Mouse (Mus musculus): ENCODE measurements at regions not wholly inside any gene's neighbourhood (a gene's known extent, or its start where the extent isn't known, plus 50 kb on each side); places are given as distances from the start of the nearest gene placed in this dataset.

DNA sequence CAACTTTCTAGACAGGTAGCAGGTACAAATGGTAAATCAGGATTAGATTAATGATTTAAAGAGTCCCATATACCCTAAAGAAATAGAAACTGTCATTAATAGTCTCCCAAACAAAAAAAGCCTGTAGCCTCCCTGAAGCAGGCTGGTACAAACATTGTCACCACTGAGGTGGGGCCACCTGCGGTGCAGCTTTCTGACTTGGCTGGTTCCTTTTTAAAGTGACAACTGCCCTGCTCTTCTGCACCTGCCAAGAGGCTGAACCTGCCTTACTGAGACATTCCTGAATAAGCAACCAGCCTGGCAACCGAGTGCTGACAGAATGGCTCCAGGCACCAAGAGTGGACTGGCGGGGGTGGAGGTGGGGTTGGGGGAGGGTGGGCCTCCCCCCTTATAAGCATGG is 687.0 kb upstream of the Vrk2 start:
- no peak overlapping the region for H3K4me2 ChIP-seq (ENCODE audit: low read length)
- H3K27me3 ChIP-seq (replicated peaks; ENCODE audit: control insufficient read depth, insufficient read depth, low read length) = no peaks in the 10 kb centered on the region
- ATAC-seq = no peak
- H3K36me3 ChIP-seq (ENCODE audit: control insufficient read depth, insufficient read depth) = no peaks in the 10 kb centered on the region
- H3K27ac ChIP-seq (ENCODE audit: low read length) = no peak overlapping the region
- WGBS = 55% methylated on average over 3 of the region's 3 CpGs
- no peak overlapping the region for H3K4me3 ChIP-seq (replicated peaks; ENCODE audit: low read length)
- peaks cover 3% of the 10 kb centered on the region; the same call in 1 of the 2 replicates for H3K9me3 ChIP-seq (ENCODE audit: control insufficient read depth, low read length)
- no peak overlapping the region for H3K9ac ChIP-seq (replicated peaks; ENCODE audit: low read depth, low read length)
- H3K4me1 ChIP-seq (replicated peaks; ENCODE audit: control insufficient read depth, insufficient read depth, low read length) = no peaks in the 10 kb centered on the region

DNA sequence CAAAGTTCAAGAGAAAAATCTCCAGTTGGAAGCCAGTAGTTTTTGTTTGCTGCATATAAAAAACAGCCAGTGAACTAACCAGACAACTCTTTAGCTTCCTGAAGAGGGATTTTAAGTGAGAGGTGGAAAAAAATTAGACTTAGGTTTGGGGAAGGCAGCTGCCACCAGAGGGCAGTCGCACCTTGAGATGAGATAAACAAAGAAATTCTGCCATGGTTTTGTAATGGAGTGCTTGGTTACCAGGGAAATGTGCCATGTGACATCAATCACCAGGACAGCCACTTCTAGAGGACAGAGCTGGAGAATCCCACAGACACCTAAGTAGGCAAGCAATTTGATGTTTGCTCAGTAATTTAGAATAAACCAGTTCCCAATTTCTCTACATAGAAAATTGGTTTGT is 670.5 kb upstream of the Vrk2 start:
- Histone ChIP-seq H3K36me3 (ENCODE audit: control insufficient read depth, insufficient read depth) (no peaks in the 10 kb centered on the region), H3K27me3 (replicated peaks; ENCODE audit: control insufficient read depth, insufficient read depth, low read length) (no peaks in the 10 kb centered on the region), H3K9me3 (ENCODE audit: control insufficient read depth, low read length) (no peaks in the 10 kb centered on the region), H3K4me3 (replicated peaks; ENCODE audit: low read length) (no peak overlapping the region), H3K4me1 (replicated peaks; ENCODE audit: control insufficient read depth, insufficient read depth, low read length) (no peaks in the 10 kb centered on the region), H3K4me2 (ENCODE audit: low read length) (no peak overlapping the region), H3K9ac (replicated peaks; ENCODE audit: low read depth, low read length) (no peak overlapping the region), H3K27ac (ENCODE audit: low read length) (no peak overlapping the region)
- peak; percentile 54; the same call in 1 of the 2 replicates for ATAC-seq
- WGBS = 4% methylated on average over 1 of the region's 1 CpGs

DNA sequence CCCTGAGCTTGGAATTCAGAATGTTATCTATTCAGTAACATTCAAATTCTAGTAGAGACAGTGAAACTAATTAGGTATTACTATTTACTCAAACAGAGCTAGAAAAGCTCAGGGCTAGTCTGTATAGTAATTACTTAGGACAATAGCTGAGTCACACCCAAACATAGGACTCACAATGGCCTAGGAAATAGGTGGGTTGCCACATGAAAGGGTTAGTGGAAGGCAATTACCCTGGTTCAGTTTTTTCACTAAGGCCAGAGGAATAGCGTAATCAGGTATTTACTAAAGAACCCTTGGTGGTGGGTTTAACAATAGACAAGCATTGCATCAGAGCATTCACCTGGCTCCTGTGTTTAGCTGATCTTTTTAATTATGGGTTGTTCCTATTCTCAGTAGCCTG is 664.7 kb upstream of the Vrk2 start:
- no peaks in the 10 kb centered on the region for H3K4me1 ChIP-seq (replicated peaks; ENCODE audit: control insufficient read depth, insufficient read depth, low read length)
- 64% methylated on average over 1 of the region's 1 CpGs for whole genome bisulfite sequencing
- ATAC-seq = no peak
- H3K27ac ChIP-seq (ENCODE audit: low read length) = no peak overlapping the region
- H3K9me3 ChIP-seq (ENCODE audit: control insufficient read depth, low read length) = no peaks in the 10 kb centered on the region
- H3K36me3 ChIP-seq (ENCODE audit: control insufficient read depth, insufficient read depth) = no peaks in the 10 kb centered on the region
- no peaks in the 10 kb centered on the region for H3K27me3 ChIP-seq (replicated peaks; ENCODE audit: control insufficient read depth, insufficient read depth, low read length)
- H3K9ac ChIP-seq (replicated peaks; ENCODE audit: low read depth, low read length) = no peak overlapping the region
- no peak overlapping the region for H3K4me2 ChIP-seq (ENCODE audit: low read length)
- H3K4me3 ChIP-seq (replicated peaks; ENCODE audit: low read length) = no peak overlapping the region

- Histone ChIP-seq H3K27ac (ENCODE audit: low read length) (no peak overlapping the region), H3K9me3 (ENCODE audit: control insufficient read depth, low read length) (no peaks in the 10 kb centered on the region), H3K36me3 (ENCODE audit: control insufficient read depth, insufficient read depth) (no peaks in the 10 kb centered on the region), H3K4me3 (replicated peaks; ENCODE audit: low read length) (no peak overlapping the region), H3K4me1 (replicated peaks; ENCODE audit: control insufficient read depth, insufficient read depth, low read length) (no peaks in the 10 kb centered on the region), H3K4me2 (ENCODE audit: low read length) (no peak overlapping the region), H3K27me3 (replicated peaks; ENCODE audit: control insufficient read depth, insufficient read depth, low read length) (no peaks in the 10 kb centered on the region), H3K9ac (replicated peaks; ENCODE audit: low read depth, low read length) (no peak overlapping the region)
- WGBS = 87% methylated on average over 1 of the region's 1 CpGs
- no peak for ATAC-seq
These were observed 642.1 kb upstream of the Vrk2 start for GRCm38 (mm10) chr11:27235884-27236283.

- Histone ChIP-seq H3K27ac (ENCODE audit: low read length) (no peak overlapping the region), H3K9me3 (ENCODE audit: control insufficient read depth, low read length) (no peaks in the 10 kb centered on the region), H3K36me3 (ENCODE audit: control insufficient read depth, insufficient read depth) (no peaks in the 10 kb centered on the region), H3K4me2 (ENCODE audit: low read length) (no peak overlapping the region), H3K4me3 (replicated peaks; ENCODE audit: low read length) (no peak overlapping the region), H3K4me1 (replicated peaks; ENCODE audit: control insufficient read depth, insufficient read depth, low read length) (no peaks in the 10 kb centered on the region), H3K27me3 (replicated peaks; ENCODE audit: control insufficient read depth, insufficient read depth, low read length) (no peaks in the 10 kb centered on the region), H3K9ac (replicated peaks; ENCODE audit: low read depth, low read length) (no peak overlapping the region)
- ATAC-seq = no peak
These were observed 632.7 kb upstream of the Vrk2 start for GRCm38 (mm10) chr11:27226454-27226853.

DNA sequence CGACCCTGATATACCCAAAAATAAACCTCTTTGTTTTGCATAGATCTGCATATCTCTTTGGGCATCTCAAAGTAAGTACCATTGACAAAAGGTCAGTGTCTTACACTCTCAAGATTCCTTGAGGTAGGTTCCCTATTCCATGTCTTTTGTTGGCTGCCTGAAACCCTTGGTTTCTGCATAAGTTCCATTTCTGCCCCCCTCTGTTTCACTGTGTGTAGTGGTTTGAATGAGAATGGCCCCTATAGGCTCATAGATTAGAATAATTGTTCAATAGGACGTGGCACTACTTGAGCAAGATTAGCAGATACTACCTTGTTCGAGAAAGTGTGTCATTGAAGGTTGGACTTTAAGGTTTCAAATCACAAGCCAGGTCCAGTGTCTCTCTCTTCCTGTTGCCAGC is 628.6 kb upstream of the Vrk2 start:
- H3K27me3 ChIP-seq (replicated peaks; ENCODE audit: control insufficient read depth, insufficient read depth, low read length) = no peaks in the 10 kb centered on the region
- H3K36me3 ChIP-seq (ENCODE audit: control insufficient read depth, insufficient read depth) = no peaks in the 10 kb centered on the region
- H3K4me3 ChIP-seq (replicated peaks; ENCODE audit: low read length) = no peak overlapping the region
- H3K4me1 ChIP-seq (replicated peaks; ENCODE audit: control insufficient read depth, insufficient read depth, low read length) = no peaks in the 10 kb centered on the region
- H3K27ac ChIP-seq (ENCODE audit: low read length) = no peak overlapping the region
- no peak overlapping the region for H3K4me2 ChIP-seq (ENCODE audit: low read length)
- WGBS = 71% methylated on average over 3 of the region's 3 CpGs
- ATAC-seq = no peak
- H3K9ac ChIP-seq (replicated peaks; ENCODE audit: low read depth, low read length) = no peak overlapping the region
- H3K9me3 ChIP-seq (ENCODE audit: control insufficient read depth, low read length) = no peaks in the 10 kb centered on the region

- Histone ChIP-seq H3K4me2 (ENCODE audit: low read length) (no peak overlapping the region), H3K4me1 (replicated peaks; ENCODE audit: control insufficient read depth, insufficient read depth, low read length) (no peaks in the 10 kb centered on the region), H3K27ac (ENCODE audit: low read length) (no peak overlapping the region), H3K9me3 (ENCODE audit: control insufficient read depth, low read length) (no peaks in the 10 kb centered on the region), H3K27me3 (replicated peaks; ENCODE audit: control insufficient read depth, insufficient read depth, low read length) (no peaks in the 10 kb centered on the region), H3K9ac (replicated peaks; ENCODE audit: low read depth, low read length) (no peak overlapping the region), H3K36me3 (ENCODE audit: control insufficient read depth, insufficient read depth) (no peaks in the 10 kb centered on the region), H3K4me3 (replicated peaks; ENCODE audit: low read length) (no peak overlapping the region)
- no peak for ATAC-seq
- 85% methylated on average over 1 of the region's 1 CpGs for WGBS
These were observed 628.2 kb upstream of the Vrk2 start for GRCm38 (mm10) chr11:27221956-27222355.

DNA sequence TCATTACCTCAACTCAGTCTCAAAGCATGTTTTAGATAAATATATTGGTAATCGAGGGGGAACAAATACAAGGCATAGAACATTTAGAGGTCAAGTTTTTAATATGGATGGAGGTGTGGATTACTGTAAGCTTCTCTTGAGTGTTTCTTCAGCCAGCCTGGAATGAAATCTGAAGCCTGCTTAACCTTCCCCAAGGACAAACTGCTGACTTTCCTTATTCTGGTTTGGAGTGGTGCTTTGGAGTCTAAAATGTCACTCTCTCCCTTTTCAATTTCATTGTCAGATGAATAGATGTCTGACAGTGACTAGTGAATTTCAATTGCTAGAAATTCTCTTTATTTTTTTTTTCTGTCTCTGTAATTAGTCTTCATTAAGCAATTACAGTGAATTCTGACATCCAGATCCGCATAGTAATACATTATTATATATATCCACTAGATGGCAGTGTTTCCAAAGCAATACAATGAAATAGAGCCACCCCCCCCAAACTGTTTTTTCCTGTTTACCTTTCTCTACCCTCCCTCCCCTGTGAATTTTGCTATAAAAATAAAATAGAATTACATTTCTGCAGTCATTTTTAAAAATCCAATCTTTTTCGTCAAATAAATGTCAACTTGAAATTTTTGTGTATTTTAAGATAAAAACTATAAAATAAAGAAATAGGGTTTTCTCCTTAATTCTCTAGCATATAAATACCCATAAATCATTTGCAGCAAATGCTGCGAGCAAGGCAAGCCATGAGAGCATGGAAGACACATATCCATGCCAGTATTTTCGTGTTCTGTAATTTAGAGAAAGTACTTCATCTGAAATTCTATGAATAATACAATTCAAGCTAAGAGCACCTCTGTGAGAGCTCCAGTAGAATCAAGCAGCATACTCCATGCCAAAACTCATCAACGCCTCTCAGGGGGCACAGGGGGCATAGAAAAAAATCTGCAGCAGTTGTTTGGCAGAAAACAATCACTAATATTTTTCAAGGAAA is 626.2 kb upstream of the Vrk2 start:
- Histone ChIP-seq H3K27me3 (replicated peaks; ENCODE audit: control insufficient read depth, insufficient read depth, low read length) (no peaks in the 10 kb centered on the region), H3K4me1 (replicated peaks; ENCODE audit: control insufficient read depth, insufficient read depth, low read length) (no peaks in the 10 kb centered on the region), H3K9me3 (ENCODE audit: control insufficient read depth, low read length) (no peaks in the 10 kb centered on the region), H3K36me3 (ENCODE audit: control insufficient read depth, insufficient read depth) (no peaks in the 10 kb centered on the region), H3K27ac (ENCODE audit: low read length) (no peak overlapping the region), H3K4me3 (replicated peaks; ENCODE audit: low read length) (no peak overlapping the region), H3K9ac (replicated peaks; ENCODE audit: low read depth, low read length) (no peak overlapping the region), H3K4me2 (ENCODE audit: low read length) (no peak overlapping the region)
- WGBS = 33% methylated on average over 6 of the region's 6 CpGs
- peak; percentile 81 for ATAC-seq

- no peak overlapping the region for H3K27ac ChIP-seq (ENCODE audit: low read length)
- ATAC-seq = no peak
- H3K36me3 ChIP-seq (ENCODE audit: control insufficient read depth, insufficient read depth) = no peaks in the 10 kb centered on the region
- 69% methylated on average over 3 of the region's 3 CpGs for WGBS
- no peak overlapping the region for H3K4me2 ChIP-seq (ENCODE audit: low read length)
- H3K9me3 ChIP-seq (ENCODE audit: control insufficient read depth, low read length) = no peaks in the 10 kb centered on the region
- H3K4me1 ChIP-seq (replicated peaks; ENCODE audit: control insufficient read depth, insufficient read depth, low read length) = no peaks in the 10 kb centered on the region
- no peaks in the 10 kb centered on the region for H3K27me3 ChIP-seq (replicated peaks; ENCODE audit: control insufficient read depth, insufficient read depth, low read length)
- H3K9ac ChIP-seq (replicated peaks; ENCODE audit: low read depth, low read length) = no peak overlapping the region
- H3K4me3 ChIP-seq (replicated peaks; ENCODE audit: low read length) = no peak overlapping the region
These were observed 622.0 kb upstream of the Vrk2 start for GRCm38 (mm10) chr11:27215752-27216151.
